Mouse (Mus musculus): ENCODE data around the gene Prkcb.
A peak's percentile ranks its signal among the peaks of the same experiment; 100 is the strongest.

Gene Prkcb

DNA sequence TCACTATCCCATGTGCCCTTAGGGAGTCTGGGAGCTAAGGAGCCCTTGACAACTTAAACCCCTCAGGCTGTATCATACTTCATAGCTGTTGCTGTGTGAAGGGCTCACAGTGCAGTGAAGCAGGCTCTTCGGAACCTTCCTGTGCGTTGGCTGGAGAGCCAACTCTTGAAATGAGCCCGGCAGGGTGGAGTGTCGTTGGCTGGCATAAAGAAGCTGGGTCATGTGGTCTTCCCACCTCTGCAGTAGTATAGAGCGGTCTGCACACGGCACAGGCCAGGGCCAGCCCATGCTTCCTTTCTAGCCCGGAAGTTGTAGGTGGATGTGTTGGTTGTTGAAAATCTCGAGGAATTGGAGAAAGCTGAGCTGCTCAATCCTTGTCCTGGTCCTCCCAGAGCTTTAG, 179.3 kb downstream of the Prkcb start:
- DNase-seq (ENCODE audit: low spot score) = no peak

DNA sequence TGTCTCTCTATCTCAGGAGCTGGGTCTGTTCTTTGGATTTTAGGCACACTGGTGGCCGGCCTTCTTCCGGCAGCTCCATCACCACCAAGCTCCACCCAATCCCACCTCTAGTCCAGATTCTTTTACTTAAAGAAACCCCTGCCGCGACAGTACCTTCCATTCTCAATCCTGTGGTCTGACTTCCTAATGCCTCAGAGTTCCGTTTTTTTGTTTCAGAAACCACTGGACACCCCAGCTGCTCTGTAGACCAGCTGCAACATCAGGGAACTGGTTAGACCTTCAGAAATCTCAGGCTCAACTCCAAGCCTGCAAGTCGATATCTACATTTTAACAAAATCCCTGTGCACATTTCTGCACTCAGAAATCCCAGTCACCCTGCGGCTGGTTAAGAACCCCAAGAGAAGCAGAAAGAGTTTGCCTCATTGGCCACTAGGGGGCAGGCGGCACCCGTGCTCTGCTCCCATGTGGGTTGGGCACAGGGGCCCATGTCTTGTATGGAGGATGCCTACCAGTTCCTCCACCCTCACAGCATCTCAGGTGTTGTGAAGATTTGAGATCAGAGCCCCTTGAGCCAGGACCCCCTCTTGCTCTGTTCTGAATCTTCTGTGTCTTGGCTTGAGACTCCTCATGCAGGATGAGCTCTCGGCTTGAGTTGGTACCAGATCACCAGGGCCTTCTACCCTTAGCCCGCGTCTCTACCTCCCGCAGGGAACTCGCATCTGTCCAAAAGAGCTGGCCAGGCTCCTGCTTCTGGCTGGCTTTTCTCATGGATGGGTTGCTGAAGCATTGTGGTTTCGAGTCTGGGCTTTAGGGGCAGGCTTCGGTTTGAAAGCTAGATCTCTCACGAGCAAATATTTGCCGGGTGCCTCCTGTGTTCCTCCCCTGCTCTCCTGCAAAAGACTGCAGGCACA, 182.1 kb downstream of the Prkcb start:
- peak; percentile 70 for DNase-seq (ENCODE audit: low spot score)

DNA sequence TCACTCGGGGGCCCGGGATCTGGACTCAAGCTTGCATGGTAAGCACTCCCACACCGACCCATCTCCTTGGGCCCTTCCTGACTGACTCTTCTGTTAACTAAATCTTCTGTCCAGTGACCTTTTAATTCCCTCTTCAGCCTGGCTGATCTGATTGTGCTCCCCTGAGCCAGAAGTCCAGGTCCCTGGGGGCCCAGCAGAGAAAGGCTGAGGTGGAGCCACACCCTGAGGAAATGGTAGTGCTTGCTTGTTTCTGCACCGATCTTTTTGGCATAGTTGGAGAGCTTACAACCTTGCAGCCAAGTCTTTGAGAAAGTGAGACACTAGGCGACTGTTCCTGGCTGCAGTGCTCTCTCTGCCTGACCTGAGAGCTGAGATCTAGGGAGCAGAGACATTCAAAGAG, 183.7 kb downstream of the Prkcb start:
- no peak for DNase-seq (ENCODE audit: low spot score)

DNA sequence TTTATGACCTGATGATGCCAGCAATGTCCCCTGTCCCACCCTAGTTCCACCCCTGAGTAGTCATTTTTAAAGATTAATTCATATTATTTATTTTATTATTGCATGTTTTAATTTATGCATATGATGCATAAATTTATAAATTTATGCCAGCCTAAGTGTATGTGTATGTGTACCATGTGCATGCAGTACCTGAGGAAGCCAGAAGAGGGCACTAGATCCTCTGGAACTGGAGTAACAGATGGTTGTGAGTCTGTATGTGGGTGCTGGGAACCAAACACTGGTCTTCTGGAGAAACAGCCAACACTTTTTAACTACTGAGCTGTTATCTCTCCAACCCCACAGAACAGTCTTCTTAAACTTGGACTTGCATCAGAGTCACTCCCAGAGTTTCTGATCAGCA, 186.5 kb downstream of the Prkcb start:
- no peak for DNase-seq (ENCODE audit: low spot score)

DNA sequence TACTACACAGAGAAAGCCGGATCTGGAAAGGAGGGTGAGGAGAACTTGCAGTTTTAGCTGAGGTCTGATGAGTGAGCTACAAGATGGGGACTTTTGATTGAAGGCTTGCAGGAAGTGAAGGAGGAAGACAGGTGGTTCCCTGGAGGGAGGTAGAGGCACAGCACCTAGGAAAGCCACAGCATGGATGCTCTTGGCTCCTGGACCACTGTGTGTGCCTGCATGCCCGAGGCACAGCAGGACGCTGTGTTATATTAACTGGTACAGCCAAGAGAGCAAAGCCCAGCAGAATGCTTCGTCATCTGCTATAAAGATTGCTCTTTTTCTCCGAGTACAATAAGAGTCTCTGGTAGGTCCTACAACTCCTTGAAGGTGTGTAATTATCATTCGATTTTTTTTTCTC, 188.1 kb downstream of the Prkcb start:
- no peak for DNase-seq (ENCODE audit: low spot score)

DNA sequence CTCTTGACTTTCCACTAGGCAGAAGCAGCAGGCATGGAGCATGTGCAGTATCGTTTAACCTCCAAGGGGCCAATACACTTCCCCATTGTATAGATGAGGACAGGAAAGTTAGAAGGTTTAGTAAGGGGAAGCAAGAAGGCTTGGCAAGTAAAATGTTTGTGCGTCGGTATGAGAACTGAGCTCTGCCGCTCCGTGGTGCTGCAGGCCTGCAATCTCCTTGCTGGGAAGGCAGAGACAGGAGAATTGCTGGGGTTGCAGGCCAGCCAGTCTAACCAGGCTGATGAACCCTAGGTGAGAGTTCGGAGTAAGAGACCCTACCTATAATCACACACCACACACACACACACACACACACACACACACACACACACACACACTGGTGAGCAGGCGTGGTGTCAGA, 188.6 kb downstream of the Prkcb start:
- DNase-seq (ENCODE audit: low spot score) = no peak

DNA sequence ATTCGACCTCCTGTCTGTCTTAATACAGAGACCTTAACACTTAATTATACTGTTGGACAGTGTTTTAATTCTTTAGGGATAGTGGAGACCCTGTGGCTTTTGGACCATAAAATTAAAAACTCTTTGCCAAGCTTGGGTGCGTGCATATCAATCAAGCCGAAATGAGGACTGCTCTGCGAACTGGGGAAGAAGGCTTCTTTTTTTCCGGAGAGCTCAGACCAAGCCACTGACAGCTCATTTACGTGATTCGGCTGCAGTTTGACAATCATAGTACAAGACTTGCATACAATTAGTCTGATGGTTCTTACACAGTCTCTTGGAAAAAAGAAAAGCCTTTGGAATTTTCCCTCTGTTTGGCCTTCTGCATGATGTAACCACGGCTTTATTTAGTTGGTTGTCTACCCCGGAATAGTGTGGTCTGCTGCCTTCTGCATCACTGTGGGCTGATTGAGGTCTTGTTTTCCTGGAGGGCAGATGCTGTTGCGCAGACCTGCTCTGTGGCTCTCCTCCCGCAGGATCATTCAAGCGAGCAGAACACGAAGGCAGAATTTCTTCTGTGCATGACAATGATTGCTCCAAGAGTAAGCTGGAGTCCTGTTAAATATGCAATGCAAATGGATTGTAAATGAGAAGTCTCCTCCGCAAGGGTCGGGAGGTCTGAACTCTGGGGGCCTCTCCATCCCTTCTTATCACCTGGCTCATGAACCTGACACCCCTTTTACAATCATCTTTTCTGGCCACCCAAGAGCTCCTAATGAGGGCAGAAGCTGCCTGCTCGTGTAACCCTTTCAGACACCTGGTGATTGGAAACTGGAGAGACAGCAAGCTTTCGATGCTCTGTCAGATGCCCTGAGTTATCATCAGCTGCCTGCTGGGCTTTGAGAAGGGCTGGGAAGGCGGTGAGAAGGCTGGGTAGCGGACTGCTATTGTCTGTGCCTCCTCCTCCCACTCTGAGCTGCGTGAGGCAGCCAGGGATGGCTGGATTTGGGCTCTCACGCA, 189.3 kb downstream of the Prkcb start:
- no peak for DNase-seq (ENCODE audit: low spot score)

DNA sequence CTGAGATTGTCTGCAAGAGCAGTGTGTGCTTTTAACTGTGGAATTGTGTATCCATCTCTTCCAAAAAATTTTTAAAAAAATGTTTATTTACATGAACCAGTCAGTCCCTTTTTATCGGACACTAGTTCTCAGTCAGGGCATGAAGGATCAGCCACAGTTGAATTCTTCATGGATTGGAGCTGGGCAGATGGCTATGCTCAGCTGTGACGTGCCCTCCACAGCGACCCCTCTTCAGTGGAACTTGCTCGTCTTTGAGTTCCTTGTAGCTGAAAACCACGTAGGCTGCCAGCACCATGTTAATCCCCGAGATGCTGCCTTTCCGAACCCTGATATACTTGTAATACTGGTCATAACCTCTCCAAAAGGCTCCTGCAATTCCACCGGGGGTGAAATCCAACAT, 195.4 kb downstream of the Prkcb start:
- no peak for DNase-seq (ENCODE audit: low spot score)

DNA sequence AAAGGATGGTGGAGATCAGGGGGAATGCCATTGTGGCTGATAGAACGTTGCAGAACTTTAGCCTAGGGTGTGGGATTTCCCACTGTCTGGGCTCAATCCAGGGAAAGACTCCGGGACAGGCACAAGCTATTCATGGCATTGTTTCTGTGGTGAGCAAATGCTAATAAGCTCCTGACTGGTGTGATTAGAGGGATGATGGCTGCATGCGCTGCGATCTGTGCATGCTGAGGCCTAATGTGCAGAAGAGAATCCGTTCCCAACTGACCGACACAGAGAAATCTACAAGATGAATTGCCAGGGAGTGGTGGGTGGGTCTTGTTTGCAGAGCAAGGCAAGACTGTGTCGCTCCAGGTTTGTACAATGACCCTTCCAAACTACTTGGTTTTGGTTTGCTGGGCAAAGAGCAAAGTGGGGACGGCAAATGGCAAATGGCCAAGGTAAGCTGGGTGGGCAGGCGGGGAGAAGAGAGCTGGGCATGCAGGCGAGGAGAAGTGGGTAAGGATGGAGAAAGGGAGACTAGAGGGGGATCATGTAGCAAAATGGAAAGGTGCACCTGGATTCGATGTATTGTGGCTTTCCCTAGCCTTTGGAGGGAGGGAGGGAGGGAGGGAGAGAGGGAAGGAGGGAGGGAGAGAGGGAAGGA, 199.5 kb downstream of the Prkcb start:
- no peak for DNase-seq (ENCODE audit: low spot score)

DNA sequence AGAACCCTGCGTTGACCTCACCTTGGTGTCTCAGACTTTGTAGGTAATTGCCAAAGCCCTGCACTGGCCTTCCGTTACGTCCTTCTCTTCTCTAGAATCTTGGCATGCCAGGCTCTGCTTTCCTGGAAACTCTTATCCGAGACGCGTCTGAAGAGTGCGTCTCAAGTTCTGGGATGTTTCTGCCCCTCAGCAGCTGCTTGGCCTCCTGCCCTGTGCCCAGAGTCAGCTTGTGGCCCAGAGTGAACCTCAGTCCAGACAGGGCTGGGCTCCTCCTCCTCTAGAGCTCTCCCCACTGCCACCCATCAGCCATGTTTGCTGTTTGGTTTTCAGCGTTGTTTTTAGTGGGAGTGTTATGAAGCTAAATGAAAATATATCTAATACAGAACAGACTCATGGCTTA, 203.5 kb downstream of the Prkcb start:
- no peak for DNase-seq (ENCODE audit: low spot score)

DNA sequence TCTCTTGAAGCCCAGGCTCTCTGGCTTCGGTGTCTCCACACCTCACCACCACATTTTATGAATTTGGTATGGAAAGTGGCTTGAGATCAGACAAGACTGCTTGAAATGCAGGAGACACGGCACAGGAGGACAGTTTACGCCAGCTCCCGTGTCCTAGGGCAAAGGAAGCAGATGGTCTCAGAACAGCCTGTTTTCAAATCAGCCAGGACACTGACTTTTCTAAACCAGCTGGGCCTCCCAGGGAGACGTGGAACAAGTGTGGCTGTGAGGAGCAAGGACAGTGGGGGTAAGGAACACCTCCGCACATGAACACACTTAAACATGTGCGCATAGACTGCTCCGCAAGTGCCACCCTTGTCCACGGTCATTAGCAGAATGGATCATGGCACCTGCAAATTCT, 204.4 kb downstream of the Prkcb start:
- no peak for DNase-seq (ENCODE audit: low spot score)

DNA sequence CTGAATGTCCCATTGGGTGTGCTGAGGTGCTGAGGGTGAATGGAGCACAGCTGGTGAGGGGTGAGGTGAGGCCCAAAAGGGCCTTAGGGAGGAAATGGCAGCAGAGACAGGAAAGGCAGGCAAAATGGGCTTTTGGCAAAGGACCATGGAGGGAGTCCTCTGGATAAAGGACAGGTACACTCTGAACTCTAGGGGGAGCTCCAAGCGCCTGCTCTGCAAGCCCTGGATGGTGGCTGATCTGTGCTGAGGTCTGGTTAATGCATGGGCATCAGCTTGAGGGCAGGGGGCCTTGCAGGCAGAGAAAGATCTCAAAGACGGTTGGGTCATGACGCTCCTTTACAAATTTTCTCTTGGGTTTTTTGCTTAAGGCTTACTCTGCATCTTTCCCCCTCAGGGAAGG, 205.5 kb downstream of the Prkcb start:
- no peak for DNase-seq (ENCODE audit: low spot score)

DNA sequence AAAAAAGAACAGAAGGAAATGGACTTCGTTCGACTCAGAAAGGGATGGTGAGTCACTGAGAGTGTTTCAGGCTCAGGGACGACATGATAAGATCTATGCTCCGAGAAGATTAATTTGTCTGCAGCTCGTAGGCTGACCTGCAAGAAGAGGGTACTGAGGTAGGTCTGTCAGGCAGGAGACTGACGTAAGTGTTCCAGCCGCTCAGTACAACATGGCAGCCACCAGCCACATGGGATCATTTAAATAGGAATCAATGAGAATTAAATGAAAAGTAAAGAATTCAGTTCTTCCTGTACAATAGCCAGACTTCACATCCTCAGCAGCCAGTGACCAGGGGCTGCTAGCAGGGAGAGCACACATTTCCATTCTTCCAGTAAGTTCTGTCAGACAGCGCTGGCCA, 209.0 kb downstream of the Prkcb start:
- no peak for DNase-seq (ENCODE audit: low spot score)

DNA sequence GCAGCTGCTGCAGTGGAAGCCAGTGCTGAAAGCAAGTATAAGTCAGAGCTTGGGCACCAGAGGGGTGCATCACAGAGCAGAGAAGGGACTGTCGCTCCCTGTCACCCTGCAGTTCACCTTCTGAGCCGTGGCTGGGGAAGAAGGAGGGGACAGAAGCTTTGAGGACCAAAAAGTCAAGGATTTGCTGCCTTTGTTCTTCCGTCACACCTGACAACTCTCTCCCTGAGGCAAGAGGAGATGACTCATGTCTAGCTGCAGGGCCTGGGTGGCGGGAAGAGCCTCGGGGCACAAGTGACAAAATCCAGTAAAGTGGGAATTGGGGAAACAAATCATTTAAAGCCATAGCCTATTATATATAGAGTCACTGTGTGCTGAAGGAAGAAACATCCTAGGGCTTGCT, 209.9 kb downstream of the Prkcb start:
- DNase-seq (ENCODE audit: low spot score) = no peak

DNA sequence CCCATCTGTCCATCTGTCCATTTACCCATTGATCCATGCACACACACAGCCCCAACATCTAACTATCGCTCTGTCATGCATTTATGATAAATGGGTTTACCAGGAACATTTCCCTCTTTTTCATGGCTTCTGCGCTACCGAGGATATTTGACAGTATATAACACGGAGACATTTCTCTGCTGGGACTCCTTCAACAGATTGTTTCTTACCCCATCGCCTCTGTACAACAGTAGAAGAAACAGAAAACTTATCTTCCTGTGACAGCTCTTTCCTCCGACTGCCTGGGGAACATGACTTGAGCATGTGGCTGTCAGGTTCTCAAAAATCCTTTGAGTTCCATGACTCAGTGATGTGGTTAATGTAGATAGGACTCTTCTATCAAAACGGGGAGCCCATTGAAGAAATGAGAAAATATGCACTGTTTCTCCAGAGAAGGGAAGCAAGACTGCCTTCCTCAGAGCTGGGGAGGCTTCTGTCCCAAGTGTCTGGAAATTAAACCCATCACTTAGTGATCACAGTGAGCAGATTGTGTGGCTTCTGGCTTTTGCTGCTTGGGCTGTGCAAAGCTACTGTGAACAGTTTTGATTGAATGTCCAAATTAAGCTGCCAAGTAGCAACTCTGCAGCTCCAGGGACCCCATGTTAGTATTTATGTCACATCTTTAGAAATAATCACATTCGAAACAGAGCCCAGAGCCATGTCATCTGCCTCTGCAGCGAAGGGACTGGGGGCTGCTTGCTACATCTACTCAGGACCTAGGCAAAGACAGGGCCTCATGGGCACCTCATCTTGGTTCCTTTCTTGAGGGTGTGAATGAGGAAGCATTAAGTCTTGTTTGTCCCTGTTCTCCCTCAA, 211.4 kb downstream of the Prkcb start:
- no peak for DNase-seq (ENCODE audit: low spot score)

DNA sequence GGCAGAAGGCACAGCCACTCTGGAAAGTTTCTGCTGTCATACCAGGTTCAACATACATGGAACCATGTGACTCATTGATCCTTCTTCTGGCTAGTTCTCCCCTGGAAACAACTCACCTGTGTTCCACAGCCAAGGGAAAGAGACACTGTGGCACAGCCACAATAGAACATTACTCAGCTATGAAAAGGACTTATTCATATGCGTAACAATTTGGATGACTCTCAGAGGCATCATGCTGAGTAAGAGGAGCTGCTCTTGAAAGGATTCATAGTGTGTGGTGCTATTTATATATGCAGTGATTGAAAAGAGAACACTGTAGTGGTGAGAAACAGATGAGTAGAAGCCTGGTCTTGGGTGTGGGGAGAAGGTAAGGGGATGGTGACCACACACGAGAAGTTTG, 217.9 kb downstream of the Prkcb start:
- DNase-seq (ENCODE audit: low spot score) = no peak

DNA sequence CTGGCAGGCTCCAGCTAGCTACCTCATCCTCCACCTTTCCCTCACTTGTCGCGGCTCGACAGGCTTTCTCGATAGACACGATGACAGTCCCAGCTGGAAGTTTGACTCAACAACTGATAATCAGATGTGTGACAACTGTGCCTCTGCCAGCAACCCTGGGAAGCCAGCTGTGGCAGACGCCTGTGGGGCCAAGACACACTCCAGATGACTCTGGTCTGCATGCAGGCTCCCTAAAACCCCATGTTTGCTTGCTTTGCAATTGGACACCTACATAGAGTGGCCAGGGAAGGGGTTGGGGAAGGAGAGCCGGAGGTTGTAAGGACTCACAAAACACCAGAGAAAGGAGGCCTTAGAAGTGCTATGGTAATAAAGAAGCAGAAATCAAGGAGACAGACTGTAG, 221.4 kb downstream of the Prkcb start:
- DNase-seq (ENCODE audit: low spot score) = no peak

DNA sequence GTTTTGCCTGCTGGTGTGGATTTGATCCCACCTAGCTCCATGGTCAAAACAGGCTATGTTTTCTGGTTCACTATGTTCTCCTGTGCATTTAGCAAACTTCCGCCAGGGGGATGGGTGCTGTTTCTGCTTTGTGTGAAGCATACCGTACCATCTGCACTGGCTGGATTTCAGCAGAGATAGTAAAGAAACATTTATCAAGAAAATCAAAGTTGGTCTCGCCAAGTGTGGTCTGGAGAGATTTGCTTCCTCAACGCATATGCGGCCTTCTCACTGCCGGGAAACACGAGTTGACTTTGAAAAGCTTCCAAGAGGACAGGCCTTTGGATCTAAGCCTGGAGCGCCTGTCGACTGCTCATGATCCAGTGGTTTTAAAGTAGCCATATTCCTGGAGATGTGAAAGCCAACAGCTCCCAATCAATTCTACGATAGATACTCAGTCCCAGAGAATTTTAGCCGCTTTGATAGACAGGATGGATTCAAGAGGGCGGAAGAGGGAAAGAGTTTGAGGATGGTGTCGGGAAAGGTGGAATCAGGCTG, 223.9 kb downstream of the Prkcb start:
- DNase-seq (ENCODE audit: low spot score) = no peak

DNA sequence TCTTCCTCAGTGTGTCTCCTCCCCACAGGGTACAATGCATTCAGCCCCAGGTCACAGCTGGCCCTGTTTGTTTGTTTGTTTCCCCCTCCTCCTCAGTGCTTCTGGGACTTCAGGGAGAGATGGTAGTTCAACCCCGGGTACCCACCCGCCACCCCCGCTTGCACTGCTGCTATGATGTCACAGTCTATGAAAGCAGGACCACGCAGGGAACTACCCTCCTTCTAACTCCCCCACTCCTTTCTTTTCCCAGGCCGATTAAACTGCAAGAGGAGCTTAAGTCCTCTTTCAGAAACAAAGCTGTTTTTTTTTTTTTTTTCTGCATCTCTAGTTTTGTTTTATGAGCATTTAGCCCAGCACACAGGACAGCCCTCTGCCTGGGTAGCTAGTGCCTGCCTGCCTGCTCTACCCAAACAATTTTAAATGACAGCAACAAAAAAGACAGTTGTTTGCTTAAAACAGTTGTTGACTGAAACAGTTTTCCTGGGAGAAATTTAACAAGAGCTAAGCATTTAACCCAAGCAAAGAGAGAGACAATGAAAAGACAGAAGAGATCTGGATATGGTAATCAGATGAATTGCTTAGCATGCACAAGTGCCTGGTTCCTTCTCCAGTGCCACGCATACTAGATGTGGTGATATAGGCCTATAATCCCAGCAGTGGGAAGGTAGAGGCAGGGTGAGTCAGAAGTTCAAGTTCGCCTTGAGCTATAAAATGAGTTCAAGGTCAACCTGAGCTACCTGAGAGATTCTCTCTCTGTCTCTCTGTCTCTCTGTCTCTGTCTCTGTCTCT, 232.5 kb downstream of the Prkcb start:
- DNase-seq (ENCODE audit: low spot score) = no peak

DNA sequence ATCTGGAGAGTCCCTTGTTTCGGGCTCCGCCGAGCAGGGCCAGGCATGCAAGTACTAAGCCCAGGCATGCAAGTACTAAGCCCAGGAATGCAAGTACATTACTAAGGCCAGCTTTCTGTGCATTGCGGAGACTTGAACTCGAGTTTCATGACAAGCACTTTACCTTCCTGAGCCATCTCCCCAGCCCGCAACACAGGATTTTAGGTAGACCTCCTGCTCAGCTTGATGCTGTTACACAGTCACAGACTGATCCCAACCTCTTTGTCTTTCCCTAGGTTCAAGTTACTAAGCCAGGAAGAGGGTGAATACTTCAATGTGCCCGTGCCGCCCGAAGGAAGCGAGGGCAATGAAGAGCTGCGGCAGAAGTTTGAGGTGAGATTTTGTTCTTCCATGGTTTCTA, 239.7 kb downstream of the Prkcb start:
- DNase-seq (ENCODE audit: low spot score) = no peak
